Mouse (Mus musculus) heart, postnatal 4 days (tissue): ENCODE results near the gene Pradc1. TPM values are rescaled to one million over a fixed set of nuclear protein-coding genes. Genes with fewer than 3 reads are reported as not detected.
"Not testable (repeated sequence)": the region's sequence is repeated elsewhere in the genome, so short reads cannot be mapped to it uniquely, and the experiment has no call there.

Experiments used
- DNase-seq: peaks from one replicate; pipeline ENCODE4 v3.0.0; 2021
- total RNA-seq, 2 experiments: library from RNA; stranded (reverse); gene quantifications; 2 replicates each; pipeline ENCODE4 v1.2.3; 2021

Gene Pradc1
- total RNA-seq, 2 experiments from 2014 or later: 25.7 to 29.2 TPM

DNA sequence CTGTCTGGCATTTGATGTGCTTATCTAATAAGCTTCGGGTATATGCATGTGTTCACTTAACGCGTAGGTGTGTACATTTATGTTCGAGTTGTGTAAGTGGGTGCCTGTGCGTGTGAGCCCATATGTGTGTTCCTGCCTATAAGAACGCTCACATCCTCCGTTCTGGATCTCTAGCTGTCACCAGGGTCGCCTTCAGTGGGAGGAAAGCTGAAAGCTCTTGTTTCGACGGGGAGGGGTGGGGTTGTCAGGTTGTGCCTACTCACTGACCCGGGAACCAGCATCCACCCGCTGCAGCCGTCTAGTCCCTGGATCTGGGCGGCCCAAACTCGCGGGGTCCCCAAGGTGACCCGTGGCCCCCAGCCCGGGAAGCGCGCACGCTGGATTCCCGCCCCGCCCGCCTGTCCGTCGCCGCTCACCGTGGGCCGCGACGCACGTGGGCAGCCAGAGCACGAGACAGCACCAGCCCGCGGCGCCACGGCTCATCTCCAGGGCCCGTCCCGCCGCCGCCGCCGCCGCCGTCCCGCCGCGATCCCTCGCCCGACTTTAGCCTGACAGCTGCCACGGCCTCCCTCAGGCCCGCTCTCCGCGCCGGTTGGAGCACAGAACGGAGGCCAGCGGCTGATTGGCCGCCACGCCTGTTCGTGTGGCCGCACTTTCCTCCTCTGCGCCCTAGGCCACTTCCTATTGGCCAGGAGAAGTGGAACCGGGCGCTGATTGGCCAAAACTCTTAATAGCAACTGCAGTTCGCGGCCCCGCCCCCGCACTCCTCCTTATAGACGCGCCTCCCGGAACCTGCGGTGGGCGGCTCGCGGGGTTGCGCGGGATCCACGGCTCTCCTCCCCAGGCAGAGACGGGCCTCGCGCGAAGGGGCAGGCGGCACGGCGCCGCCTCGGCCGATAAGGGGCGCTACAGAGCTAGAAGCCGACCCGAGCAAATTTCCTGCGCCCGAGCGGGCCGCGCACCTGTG, 790 bp downstream of the Pradc1 start, which contains the start of gene Cct7:
Gene Cct7, plus strand, starts transcription at position 818 of the 967 bp plus-strand sequence.
- DNase-seq: peak; percentile 99

DNA sequence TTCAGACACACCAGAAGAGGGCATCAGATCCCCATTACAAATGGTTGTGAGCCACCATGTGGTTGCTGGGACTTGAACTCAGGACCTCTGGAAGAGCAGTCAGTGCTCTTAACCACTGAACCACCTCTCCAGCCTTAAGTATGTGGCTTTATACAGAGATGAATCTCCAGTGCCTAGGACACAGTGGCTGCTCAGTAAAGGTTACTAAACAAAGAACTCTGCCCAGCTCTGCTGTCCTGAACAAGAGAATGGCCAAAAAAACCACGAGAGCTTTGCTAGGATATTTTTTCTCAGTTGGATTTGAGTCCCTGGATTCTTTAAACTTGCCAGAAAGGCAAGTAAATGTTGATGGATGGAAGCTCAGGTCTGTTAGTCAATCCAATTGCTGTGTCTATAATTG, 1.6 kb downstream of the Pradc1 start:
- not testable (repeated sequence) for DNase-seq

DNA sequence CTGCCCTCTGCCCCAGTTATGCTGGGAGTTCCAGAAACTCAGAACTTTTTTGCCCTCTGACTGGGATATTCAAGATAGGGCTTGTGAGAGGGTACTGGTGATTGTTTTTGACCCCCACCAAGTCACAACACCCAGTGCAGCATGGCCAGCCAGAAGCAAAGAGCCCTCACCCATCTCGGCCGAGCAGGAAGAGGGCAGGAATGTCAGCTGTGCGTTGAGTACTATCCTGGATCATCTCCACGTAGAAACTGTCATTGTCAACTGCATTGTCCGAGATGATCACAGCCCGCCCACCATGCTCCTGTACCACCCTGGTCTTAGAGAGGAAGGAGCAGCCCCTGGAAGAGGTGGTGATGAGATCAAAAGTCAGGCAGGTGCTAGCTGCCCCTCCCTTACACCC, 4.4 kb downstream of the Pradc1 start:
- DNase-seq: no peak

DNA sequence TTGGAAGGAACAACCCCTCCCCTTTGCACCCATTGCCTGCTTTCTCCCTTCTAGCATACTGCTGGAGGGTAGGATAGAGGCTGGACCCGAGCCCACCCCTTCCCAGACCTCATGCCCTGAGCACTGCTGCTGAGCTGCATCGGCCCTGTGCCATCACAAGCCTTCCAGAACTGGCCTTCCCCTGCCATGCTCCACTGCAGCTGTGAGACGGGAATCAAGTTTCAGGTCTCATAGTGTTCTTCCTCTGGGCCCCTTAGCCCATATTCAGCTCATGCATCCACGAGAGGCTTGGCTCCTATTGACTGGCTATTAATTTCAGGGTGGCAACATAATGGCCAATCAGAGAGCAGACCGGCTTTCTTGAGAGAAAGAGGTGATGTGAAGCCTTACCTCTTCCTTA, 6.5 kb downstream of the Pradc1 start:
- no peak for DNase-seq

DNA sequence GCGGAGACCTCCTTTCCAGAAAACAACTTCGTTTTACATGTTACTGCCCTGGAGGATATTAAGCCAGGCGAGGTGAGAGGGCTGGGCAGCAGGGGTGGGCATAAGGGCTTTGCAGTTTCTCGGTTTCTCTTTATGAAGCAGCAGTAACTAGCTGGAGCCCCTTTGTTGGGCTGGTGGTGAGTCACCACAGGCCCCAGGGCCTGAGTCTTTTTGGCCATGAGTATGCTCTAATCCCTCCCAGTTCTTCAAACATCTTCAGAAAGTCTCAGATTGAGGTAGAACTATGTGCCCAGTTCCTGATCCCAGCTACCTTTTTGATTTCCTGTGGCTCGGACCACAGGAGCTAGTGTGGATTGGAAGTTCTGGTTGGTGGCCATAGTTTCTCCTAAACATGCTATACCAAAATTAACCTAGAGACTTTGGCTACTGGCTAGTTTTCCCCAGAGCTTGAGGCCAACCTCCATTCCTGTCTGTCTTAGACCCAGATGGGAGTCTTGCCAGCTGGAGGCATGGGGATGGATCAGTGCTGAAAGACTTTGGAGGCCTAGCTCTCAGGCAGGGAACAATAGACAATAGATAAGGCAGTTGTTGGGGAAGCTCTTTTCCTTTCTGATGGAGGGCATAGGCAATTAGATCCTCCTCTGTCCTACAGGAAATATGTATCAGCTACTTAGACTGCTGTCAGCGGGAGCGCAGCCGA, 7.4 kb downstream of the Pradc1 start:
- DNase-seq: no peak

DNA sequence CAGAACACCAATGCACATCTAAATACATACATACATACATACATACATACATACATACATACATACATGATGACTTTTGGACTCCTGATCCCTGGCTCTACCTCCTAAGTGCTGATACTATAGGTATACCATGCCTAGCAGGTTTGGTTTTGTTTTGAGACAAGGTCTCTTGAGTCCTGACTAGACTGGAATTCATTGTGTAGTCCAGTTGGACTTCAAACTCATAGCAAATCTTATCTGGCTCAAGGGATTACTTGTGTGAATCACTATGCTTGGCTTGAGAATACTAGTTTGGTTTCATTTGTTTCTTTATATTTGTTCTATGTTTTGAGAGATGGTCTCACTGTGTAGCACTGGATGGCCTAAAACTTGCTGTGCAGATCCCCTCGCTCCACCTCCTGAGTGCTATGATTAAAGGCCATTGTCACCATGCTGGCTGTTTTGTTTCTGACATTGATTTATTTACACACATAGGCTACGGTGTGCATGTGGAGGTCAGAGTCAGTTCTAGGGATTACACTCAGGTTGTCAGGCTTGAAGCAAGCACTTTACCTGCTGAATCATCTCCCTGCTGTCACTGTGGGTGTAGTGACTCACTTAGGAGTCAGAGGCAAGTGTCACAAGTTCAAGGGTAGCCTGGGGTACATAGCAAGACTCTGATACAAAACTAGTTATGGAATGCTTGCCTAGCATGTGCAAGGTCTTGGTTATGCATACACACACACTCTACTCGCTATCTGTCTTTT, 8.1 kb downstream of the Pradc1 start:
- DNase-seq: no peak

DNA sequence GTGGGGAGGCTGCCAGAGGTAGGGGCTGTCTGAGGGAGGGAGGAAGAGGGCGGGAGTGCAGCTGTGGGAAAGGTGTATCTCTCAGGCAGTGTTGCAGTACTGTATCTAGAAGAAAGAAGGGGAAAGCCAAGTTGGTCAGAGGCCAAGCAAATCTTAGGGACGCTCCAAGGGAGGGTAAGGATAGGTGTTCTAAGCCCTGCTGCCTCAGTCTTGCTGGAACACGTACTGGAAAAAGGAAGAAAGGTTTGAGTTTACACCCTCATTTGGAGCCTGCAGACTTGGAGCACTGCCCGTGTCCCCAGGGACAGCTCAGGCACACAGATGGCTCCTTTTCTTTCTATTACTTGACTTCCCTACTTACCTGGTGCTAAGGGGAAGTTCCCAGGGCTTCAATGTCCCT, 10.6 kb downstream of the Pradc1 start:
- no peak for DNase-seq

DNA sequence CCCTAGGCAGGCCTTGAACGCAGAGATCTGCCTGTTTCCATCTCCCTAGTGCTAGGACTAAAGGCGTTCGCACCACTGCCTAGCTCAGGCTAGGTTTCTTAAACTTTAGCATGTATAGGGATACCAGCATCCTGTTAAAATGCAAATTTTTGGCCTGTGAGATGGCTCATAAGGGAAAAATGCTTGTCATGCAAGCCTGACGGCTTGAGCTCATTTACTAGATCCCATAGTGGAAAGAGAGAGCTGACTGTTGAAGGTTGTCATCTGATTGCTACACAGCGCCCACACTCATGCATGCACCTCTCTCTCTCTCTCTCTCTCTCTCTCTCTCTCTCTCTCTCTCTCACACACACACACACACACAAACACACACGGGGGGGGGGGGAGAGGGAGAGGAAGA, 15.1 kb downstream of the Pradc1 start:
- DNase-seq: no peak

DNA sequence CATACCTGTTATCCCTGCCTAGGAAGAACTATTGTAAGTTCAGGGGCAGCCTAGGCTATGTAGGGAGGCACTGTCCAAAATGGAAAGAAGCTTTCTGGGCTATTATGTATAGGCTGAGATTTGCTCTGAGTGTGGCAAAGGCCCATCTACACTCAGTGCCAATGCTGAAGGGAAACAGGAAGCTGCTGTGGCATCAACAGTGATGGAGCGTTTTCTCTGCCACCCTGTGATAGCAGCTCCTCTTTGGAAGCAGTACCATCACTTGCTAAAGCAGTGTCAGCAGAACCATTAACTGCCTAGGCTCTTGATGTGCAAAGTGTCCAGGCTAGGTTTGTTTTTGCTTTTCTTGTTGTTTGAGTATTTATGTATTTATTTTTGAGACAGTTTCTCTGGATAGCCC, 15.6 kb downstream of the Pradc1 start:
- no peak for DNase-seq

DNA sequence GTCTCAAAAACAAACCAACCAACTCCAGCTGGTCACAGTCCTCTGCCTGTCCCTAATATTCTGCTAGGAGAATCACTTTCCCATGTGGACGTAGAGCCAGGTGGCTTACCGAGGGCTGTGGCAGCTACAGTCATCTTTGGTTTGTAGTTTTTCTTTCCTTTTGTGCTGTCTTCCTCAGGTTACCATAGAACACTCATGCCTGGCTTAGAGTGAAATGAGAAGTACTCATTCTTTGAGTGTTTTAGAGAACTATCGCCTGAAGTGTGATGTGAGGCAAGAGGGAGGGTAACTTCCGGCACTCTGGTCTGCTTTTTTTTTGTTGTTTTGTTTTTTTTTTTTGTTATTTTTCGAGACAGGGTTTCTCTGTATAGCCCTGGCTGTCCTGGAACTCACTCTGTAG, 17.9 kb downstream of the Pradc1 start:
- DNase-seq: no peak

DNA sequence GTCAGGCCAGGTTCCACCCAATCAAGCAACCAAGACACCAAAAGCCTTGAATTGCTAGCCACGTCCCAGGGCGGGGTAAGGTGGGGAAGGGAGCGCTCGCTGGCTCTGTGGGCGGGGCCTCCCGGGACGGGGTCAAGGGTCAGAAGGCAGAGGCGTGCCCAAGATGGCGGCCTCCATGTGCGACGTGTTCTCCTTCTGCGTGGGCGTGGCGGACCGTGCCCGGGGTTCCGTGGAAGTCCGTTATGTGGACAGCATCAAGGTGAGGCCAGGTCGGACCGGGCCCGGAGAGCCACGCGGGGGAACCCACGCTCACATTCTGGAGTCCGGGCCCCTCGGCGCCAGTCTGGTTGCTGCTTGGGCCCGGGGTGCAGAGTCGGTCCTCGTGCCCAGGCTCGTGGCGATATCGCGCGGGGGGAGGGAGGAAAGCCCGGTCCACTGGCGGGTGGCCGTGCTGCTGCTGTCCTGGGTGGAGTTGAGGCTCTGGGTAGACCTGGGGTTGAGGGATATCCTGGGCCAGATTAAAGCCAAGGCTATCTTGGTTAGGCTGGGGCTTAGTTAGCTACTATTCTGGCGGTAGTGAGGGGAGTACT, 19.8 kb downstream of the Pradc1 start, which contains the start of gene Smyd5:
Gene Smyd5, plus strand, starts transcription at position 148 of the 590 bp plus-strand sequence.
- peak; percentile 88 for DNase-seq

DNA sequence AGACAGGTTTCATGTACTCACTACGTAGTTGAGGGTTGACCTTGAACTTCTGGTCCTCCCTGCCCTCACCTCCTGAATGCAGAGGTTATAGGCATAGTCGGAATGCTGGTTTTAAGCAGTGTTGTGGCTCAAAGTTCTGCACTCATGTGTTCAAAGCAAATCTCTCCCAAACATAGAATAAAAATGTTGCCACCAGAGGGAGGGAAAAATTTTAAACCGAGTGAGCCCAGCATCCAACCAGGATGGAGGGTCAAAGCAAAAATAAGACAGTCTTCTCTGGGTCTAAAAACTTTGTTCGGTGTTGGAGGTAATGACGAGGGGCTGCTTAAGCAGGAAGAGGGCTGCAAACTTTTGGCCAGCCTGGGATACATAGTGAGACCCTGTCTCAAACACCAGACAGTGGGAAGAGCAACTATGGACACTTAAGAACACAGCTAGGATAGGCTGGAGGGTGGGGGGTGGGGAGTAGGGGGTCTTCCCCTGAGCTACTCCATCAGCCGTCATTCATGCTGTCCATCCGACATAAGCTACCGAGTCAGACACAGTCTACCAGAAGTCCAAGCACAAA, 20.4 kb downstream of the Pradc1 start:
- DNase-seq: no peak

DNA sequence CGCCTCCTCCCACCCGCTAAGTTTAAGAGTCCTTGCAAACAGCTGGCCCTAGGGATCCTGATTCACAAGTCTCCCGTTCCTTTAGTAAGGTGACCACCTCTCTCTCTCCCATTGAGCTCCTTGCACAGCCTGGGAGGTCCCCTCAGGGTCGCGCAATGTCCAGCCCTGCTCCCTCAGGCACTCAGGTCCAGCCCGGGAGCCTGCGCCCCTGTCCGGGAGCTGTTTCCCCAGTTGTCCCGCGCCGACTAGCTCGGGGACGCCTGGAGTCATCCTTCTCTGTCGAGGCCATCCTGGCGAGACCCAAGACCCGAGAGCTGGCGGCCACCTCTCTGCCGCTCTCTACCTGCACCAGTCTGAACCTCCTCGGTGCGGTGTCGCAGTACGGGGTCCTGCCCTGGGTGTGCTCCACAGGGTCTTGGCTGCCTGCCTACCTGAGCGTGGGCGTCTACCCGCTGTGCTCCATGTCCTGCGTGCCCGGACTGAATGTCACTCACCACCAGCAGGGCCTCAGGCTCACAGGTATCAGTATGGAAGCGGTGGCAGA, 27.9 kb downstream of the Pradc1 start, which contains the start of gene Noto:
Gene Noto, plus strand, starts transcription at position 51 of the 544 bp plus-strand sequence.
- no peak for DNase-seq

DNA sequence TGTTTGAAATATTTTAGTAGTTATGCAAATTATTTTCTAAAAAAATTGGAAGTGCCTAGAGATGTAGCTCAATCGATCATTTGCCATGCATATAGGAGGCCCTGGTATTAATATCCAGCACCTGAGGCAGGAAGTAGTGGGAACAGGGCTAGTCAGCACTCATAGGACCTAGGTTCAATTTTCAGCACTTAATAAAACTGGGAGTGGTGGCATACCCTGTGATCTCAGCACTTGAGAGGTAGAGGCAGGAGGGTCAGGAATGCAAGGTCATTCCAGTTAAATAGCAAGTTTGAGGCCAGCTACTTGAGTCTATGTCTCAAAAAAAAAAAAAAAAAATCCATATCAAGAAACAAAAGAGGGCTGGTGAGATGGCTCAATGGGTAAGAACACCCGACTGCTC, 32.6 kb downstream of the Pradc1 start:
- no peak for DNase-seq

DNA sequence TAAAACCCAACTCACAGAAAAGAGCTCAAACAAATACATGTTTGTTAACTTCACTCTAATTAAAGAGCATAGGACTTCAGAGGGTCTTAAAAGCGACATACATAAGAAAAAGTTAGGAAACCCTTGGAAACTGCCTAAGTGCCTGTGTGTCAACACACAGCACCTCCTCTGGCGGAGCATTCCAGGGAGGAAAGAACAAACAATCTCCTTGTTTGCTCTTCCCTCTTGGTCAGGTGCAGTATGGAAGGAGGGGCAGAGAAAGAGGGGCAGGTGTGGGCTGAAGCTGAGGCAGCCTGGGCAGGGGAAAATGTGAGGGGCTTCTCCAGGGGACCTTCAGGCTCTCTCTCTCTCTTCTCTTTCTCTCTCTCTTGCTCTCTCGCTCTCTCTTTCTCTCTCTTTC, 35.9 kb downstream of the Pradc1 start:
- no peak for DNase-seq

DNA sequence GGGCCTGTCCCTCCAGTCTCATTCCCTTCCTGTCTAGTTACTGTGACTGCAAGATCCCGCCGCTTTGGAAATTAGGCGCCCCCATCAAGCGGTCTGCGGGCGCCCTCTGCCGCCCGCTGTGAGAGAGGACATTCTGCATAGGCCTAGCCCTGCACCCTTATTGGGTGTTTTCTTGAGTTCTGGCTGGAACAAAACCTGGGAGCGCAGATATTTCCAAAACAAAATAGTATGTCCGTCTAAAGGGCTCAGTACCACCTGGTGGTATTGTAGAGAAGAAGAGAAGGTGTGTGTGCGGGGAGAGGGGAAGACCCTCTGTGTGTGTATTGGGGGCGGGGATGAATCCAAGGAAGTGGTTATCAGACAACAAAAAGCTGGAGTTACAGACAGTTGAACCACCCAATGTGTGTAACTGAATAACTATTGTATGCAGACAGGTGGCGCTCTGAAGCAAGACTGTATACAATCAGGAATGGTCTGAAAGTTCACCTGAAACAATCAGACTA, 40.9 kb downstream of the Pradc1 start:
- peak; percentile 78 for DNase-seq

DNA sequence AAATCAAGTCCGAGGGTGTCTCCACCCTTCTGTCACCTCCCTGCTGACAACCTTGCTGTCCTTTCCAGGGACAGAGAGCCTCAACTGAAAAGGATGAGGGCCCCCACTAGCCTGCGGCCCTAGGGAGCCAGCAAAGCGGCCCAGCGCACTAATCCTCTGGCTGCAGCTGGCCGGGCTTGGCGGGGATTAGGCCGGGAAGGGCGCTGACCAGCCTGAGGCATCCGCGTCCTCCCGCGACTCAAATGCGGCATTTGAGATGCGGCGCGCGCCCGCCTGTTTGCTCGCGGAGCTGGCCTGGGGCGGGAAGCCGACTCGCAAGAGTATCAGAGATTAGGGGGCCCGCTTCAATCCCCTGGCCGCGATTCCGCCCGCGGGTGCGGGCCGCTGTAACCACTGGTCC, 42.8 kb downstream of the Pradc1 start:
- DNase-seq: peak; percentile 23

DNA sequence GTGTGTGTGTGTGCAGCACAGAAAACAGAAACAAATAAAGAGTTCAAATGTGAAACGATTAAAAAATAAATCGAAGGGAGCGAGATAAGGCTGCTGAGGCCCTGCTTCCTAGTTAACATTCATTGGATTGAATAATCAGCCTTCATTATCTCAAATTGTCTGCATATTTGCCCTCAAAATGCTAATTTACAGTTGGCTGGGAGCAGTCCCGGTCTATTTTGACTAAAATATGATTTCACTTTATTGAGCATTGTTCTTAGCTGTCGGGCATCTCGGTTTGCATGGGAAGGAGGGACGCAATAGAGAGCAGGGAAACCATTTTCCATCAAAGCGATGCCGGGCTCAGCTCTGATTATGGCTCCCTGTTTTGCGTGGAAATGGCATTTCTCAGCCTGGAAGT, 48.7 kb downstream of the Pradc1 start:
- DNase-seq: no peak

DNA sequence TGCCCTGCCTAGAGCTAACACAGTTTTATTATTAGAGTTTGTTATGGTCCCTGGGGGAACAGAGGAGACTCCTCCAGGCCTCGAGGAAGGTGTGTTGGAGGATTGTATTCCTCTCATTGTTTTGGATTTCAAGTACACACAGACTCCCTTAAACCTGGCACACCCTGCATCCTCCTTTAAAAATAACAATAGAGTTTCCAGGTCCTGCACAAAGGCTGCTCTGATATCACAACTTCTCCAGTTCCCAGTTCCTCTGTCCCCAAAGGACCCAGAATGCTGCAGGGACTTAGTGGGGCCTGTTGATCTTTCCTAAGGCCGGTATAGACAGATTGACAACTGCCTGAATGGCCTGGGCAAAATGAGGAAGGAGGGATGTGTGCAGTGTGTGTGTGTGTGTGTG, 49.2 kb downstream of the Pradc1 start:
- peak; percentile 24 for DNase-seq

DNA sequence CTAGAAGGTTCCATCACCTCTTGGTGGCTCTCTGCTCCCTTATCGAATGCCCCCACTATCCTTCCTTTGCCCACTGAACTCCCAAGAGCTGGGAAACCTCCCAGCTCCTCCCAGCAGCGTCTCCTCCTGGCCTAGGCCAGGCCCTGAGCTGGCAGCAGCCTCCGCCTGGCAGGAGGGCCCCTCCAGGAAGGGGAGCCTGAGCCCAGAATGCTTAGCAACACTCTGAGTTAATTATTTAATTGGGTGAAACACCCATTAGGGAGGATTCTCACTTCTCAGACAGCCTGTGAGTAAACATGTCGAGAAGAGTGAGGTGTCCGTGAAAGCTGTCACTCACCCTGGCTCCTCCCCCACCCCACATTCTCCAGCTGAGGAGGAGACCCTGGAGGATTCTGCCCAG, 52.1 kb downstream of the Pradc1 start:
- DNase-seq: no peak

DNA sequence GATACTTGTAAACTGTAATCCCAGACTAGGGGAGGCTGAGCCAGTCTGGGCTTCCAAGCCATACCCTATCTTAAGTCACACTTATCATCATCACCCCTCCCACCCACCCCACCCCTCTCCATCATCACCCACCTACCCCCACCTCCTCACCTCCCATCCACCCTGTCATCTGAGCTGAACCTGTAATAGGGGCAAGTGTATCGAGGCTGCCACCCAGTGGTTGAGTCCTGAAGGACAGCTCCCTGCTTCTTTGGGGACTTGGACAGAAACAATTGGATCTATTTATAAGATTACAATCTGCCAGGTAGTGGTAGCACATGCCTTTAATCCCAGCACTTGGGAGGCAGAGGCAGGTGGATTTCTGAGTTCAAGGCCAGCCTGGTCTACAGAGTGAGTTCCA, 54.6 kb downstream of the Pradc1 start:
- DNase-seq: peak; percentile 56
